Mouse (Mus musculus) MEL (cell line): ENCODE results near the gene Msl1.

Source experiments
- CTCF ChIP-seq, 3 experiments: IDR thresholded peaks in 2 of 3; conservative IDR thresholded peaks in 1 of 3; 2 replicates each; pipeline ENCODE4 v1.5.1; 2011 to 2012; ENCODE audit warnings: low read length in 3 of 3, low read depth in 2 of 3, mild to moderate bottlenecking in 2 of 3, improper control_type of control experiment in 1 of 3, inconsistent platforms in 1 of 3, mixed read lengths in 1 of 3, moderate library complexity in 1 of 3; ENCODE audit not compliant: control insufficient read depth in 1 of 3, insufficient read depth in 1 of 3, poor library complexity in 1 of 3, severe bottlenecking in 1 of 3
- E2F4 ChIP-seq: IDR thresholded peaks from 2 replicates; pipeline ENCODE4 v1.6.1; 2011; ENCODE audit warnings: low read depth, low read length, improper control_type of control experiment, borderline replicate concordance
- EP300 ChIP-seq, 2 experiments: IDR thresholded peaks; 2 replicates each; pipeline ENCODE4 v1.6.1; 2011; ENCODE audit warnings: improper control_type of control experiment in 2 of 2, low read length in 2 of 2, low read depth in 1 of 2, mild to moderate bottlenecking in 1 of 2
- HCFC1 ChIP-seq: IDR thresholded peaks from 2 replicates; pipeline ENCODE4 v1.6.1; 2012; ENCODE audit warnings: low read depth, mild to moderate bottlenecking, inconsistent platforms, low read length, improper control_type of control experiment, moderate library complexity
- POLR2A ChIP-seq, 2 experiments: IDR thresholded peaks; 2 replicates each; pipeline ENCODE4 v1.6.1; 2011 to 2012; ENCODE audit warnings: low read length in 2 of 2, mild to moderate bottlenecking in 2 of 2, control low read depth in 1 of 2, improper control_type of control experiment in 1 of 2, low read depth in 1 of 2, moderate library complexity in 1 of 2; ENCODE audit not compliant: control insufficient read depth in 1 of 2, insufficient read depth in 1 of 2, poor library complexity in 1 of 2
- SMC3 ChIP-seq: IDR thresholded peaks from 2 replicates; pipeline ENCODE4 v1.6.1; 2011; ENCODE audit warnings: low read depth, low read length, improper control_type of control experiment
- TAL1 ChIP-seq: IDR thresholded peaks from 2 replicates; pipeline ENCODE4 v1.6.1; 2012; ENCODE audit warnings: mild to moderate bottlenecking, inconsistent platforms, low read length, moderate library complexity, mixed read lengths

- TF ChIP-seq CTCF (IDR thresholded peaks at IDR 0.05 in 2 of 3, conservative IDR thresholded peaks at IDR 0.05 in 1 of 3; ENCODE audit: control insufficient read depth in 1 of 3, insufficient read depth in 1 of 3, low read depth in 2 of 3, low read length in 3 of 3, poor library complexity in 1 of 3, severe bottlenecking in 1 of 3): no peak
- TF ChIP-seq POLR2A (IDR thresholded peaks at IDR 0.05; ENCODE audit: control insufficient read depth in 1 of 2, insufficient read depth in 1 of 2, low read depth in 1 of 2, low read length in 2 of 2, poor library complexity in 1 of 2): no peak
- no peak for TF ChIP-seq TAL1
- TF ChIP-seq HCFC1: no peak
- TF ChIP-seq EP300 (IDR thresholded peaks at IDR 0.05; ENCODE audit: low read depth in 1 of 2, low read length in 2 of 2): no peak
- no peak for TF ChIP-seq SMC3
- TF ChIP-seq E2F4: no peak
These were observed 15.4 kb downstream of the Msl1 start for GRCm38 (mm10) chr11:98810686-98811085.
